Mouse (Mus musculus) embryo, embryonic 9.5 days (tissue): ENCODE data around the gene Dact2.
A peak's percentile ranks its signal among the peaks of the same experiment; 100 is the strongest.

ENCODE experiments used
- DNase-seq: peaks from one replicate; pipeline ENCODE4 v3.0.0-alpha.2; 2017; ENCODE audit errors: extremely low spot score

Gene Dact2

GRCm38 (mm10) chr17:14204061-14204460 is at the start of gene Dact2:
Gene Dact2, minus strand, starts transcription at chr17:14204304.
- no peak for DNase-seq

- no peak for DNase-seq
These were observed 48.4 kb upstream of the Dact2 start for GRCm38 (mm10) chr17:14252456-14252855.

DNA sequence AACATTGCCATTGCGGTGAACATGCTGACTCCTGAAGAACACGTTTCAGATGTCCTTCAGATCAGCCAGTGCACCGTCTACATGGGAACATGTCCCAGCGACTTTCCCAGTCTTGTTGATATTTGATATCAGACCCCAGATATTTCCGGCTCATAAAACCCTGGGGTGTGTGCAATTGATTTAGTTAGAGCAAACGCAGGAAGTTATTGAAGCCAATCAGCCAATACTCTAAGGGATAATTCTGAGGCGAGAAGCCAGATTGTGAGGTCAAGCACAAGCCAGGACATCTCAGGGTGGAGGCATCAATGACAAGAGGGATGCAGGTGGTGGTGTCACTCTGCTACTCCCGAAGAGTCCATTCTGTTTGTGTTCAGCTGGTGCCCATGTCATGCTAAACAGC is 46.3 kb upstream of the Dact2 start:
- no peak for DNase-seq

DNA sequence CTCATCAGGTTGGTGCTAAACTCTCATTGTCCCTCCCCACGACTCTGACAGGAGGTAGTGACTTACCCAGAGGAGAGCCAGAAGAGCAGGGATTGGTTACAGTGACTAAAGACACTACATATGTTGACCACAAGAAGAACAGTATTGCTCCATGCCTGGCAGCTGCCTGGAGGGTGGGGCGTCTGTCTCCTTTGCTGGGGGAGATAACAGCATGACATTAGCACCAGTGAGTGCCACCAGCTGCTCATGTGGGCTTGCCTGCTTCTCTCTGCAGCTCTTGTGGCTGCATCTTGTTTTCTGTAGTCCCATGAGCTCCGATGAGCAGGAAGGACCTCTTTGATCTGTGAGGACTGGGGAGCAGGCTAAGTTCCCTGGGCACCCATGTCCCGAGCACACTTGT is 45.5 kb upstream of the Dact2 start:
- DNase-seq: no peak

DNA sequence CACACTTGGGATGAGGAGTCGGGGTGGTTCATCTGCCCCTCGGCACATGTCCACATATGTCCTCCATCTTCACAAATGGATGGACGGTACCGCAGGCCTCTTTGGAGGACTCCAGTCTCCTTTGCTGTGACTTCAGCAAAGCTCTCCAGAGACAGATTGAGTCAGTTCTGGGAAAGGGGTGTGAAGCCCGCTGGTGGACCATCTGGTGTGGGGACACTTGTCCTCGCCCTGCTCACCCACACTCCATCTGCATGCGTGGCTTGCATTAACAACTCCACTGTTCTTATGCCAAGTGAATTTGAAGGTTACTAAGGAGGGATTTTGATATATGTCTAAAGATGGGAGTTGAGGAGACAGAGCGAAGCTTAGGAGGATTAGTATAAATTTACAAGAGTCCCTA is 43.8 kb upstream of the Dact2 start:
- no peak for DNase-seq

DNA sequence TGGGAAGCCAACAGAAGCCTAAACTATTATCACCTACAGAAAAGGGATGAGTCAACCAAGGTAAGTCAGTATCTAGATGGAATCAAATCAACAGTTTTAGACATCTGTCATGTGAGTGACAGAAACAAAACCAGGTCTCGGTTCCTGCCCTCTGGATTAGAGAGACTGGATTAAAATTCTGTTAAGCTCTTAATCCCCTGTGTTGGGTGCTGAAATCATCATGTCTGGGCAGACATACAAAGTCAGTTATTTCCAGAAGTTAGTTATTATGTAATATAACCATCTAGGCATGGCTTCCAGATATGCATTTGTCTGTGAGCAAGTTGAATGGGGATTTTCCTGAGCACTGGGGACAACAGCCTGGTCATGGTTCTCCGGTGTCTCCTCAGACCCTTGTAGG is 42.2 kb upstream of the Dact2 start:
- no peak for DNase-seq

DNA sequence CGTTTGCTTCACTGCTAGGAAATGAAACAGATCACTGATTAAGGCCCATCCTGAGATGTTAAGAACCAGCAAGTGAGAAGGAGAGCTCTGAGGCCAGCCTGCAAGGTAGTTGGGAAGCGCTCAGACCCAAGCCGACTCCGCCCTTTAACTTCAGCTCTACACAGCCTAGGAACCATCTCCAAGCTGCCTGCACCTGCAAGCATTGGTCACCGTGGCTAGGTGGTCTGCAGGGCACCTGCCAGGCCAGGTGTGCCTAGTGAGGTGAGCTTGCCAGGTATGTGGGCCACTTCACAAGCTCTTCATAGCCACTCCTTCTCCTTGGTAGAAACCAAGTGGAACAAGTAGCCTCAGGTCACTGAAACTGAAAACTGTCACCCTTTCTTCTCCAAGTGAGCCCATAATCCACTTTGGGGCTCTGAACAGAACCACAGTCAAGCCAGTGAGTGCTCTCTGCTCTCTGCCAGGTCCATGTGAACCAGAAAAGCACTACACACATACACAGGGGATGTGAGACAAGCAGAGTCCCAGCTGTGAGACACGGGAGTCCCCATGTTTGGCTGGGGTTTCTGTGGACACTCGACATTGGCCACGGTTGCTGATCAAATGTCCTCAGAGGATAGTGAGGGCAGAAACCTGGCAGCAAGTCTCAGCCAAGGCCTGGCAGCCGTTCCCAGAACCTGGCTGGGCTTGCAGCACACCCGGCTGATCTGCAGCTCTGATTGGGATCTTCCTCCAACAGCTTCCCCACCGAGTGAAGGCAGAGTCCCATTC is 40.3 kb upstream of the Dact2 start:
- DNase-seq: no peak

GRCm38 (mm10) chr17:14242634-14243033 is 38.5 kb upstream of the Dact2 start:
- DNase-seq: no peak

- DNase-seq: no peak
These were observed 35.9 kb upstream of the Dact2 start for GRCm38 (mm10) chr17:14239960-14240359.

DNA sequence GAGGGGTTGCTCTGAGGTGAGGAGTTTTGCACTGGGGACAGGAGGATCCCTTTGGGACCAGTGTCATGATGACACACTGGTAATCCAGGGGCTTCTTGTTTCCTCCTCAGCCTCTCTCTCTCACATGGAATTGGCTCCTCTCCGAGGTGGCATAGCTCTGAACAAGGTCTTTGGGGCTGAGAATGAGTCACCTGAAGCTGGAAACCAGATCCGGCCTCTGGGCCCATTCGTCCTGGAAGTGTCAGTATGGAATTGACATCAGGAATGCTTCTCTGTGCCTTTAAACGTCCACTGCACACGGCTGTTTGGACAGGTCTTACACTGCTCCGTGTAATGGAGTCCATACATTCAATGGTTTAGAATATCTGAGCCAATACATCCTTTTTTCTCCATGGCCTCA is 33.0 kb upstream of the Dact2 start:
- DNase-seq: no peak

GRCm38 (mm10) chr17:14234774-14235389 is 30.8 kb upstream of the Dact2 start:
- DNase-seq: no peak

DNA sequence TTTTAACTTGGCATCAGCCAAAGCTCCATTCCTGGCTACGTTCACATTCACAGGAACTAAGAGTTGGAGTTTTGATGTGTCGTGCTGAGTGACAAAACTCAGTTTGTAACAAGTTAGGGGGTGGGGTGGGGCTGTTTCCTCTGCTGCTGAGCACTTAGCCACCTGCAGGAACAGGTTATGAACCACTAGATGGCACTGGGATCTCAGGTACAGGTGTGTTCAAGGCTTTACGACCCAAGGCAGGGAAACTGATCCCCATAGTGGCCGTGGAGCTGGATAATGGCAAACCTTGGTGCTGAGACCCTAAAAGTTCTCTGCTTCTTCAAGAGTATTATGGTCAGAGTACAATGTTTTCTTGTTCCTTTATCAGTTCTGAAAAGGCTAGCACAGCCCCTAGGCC is 29.6 kb upstream of the Dact2 start:
- DNase-seq: no peak

- DNase-seq: peak; percentile 75
These were observed 28.5 kb upstream of the Dact2 start for GRCm38 (mm10) chr17:14232629-14233028.

DNA sequence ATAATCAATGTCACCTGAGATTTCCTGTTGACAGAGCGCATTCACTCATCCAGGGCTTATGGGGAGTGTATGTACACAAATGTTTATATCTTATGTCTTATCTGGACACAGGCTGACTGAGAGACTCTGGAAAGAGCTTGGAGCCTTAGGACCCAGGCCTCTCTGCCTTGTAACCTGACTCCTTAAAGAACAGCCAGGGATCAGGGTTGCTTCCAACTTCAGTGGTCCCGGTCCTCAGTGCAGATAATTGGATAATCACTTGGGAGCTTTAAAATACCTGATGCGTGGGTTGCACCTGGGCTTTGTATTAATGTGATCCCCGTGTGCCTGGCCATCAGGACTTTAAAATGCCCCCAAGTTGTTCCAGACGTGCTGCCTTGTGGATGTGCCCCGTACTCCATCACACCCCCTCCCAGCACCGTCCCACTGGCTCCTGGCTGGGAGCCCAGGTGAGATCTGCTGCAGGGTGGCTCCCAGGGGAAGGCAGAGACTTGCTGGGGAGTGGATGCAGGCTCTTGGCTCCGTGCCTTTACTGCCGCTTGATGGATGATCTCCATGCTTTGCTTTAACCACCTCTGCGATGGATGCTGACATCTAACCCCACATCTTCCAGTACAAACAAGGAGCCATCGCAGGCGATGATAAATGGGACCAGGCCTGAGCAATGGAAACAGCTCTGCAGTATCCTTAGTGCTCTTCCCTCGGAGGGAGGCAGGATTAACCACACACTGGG is 26.8 kb upstream of the Dact2 start:
- DNase-seq: peak; percentile 42

DNA sequence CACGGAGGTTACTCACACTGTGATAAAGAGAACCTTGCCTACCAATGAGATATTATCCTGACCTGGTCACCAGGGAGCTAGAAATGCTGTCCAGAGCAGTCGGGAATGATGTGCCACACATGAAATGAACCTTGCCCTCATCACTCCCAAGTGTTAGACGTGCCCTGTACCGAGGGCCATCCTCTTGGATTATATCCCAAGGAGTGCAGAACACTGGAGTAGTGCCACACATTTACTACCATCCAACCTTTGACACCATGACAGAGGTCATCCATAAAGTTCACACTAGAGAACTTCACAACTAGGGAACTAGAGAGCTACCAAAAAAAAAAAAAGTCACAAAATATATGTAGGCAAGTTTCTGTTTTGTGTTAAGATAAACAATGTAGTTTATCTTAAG is 24.3 kb upstream of the Dact2 start:
- no peak for DNase-seq

GRCm38 (mm10) chr17:14227601-14228000 is 23.5 kb upstream of the Dact2 start:
- DNase-seq: no peak

DNA sequence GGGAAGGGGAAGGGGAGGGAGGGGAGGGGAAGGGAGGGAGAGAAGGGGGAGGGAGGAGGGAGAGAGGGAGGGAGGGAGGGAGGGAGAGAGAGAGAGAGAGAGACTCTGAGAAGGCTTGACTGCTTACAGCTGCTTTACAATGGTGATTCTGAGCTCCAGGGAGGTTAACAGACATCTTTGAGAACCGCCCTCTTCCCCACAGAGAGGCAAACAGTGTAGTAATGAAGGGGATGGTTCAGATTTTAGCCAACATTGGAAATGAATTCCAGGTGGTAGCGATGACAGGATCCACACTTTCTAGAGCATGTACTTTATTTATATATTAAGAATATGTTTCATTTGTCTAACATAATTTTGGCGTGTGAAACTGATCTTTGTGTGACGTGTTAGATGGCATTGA is 22.7 kb upstream of the Dact2 start:
- no peak for DNase-seq

GRCm38 (mm10) chr17:14225982-14226652 is 22.0 kb upstream of the Dact2 start:
- no peak for DNase-seq

- no peak for DNase-seq
These were observed 17.9 kb upstream of the Dact2 start for GRCm38 (mm10) chr17:14221893-14222615.

DNA sequence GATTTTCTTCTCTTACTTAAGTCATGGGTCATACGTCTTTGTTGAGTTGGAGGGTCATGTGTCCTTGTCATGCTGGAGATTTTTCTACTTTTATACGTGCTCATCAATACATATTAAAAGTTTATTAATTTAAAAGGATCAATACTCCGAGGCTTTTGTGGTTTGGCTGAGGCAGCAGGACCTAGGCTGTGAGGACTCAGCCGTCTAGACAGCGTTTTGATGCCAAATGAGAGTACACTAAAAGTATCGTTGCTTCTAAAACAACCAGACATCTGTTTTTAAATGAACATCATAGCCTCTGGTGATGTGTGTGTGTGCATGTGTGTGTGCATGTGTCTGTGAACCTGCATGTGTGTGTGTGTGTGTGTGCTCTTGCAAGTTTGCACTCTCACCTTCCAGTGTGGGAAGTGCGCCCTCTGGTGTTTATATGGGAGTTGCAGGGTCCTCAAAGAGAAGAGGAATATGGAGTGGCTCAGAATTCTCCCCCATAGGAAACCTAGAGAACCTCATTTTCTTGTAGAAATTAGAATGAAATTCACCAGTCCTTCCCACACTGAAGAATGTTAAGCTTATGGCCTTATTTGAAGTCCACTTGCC is 16.6 kb upstream of the Dact2 start:
- DNase-seq: peak; percentile 75

DNA sequence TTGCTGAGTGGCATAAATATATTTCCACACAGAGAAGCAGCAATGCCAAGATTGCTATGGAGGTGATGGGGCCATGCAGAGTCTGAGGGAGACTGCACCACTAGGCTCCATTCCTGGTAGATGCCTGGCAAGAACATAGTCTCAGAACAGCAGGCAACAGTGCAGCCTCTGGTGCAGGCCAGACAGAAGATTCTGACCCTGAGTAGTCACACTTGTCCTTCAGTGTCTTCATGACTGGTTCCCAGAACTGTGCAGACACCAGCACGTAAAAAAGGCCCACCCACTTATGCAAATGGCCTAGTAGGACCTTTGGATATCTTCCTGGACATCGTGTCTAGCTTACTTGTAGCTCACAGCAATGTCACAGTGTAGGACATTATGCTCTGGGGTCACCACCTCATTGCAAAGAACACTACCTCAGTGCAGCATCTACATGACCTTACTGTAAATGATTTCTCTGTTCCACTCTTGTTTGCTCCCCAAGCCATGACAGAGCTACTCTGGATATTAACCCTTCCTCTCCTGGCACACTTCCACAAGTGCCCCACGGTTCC is 9.9 kb upstream of the Dact2 start:
- DNase-seq: no peak
